Mouse (Mus musculus) stomach, postnatal 0 days (tissue): ENCODE measurements around the gene Tgfbr3.

Source experiments
- CTCF ChIP-seq: IDR thresholded peaks from 2 replicates; pipeline ENCODE4 v1.5.1; 2016; ENCODE audit warnings: antibody characterized with exemption, low read depth, mild to moderate bottlenecking, moderate library complexity
- EP300 ChIP-seq: optimal IDR thresholded peaks from 2 replicates; pipeline ENCODE3; 2016; ENCODE audit warnings: antibody characterized with exemption

- TF ChIP-seq CTCF (no peak), EP300 (no peak)
Measured at GRCm38 (mm10) chr5:107059514-107059913, 229.9 kb downstream of the Tgfbr3 start.
